Mouse (Mus musculus): ENCODE measurements around the gene Copb1.

DNA sequence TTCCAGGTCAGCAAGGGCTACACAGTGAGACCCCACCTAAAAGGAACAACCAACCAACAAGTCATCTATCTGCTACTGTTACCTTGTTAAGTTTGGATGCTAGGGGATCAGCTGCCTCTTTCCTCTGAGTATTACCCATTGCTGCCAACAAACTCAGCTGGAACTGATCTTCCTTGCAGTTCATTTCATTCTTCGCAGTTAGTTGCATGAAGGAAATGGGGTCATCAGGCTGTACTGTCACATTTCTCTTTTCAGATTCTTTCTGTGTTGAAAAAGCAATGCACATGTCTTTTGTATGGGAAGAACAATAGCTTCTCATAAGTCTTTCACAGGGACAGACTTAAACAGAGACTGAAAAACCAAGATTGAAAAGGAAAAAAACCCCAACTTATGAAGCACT is 28.0 kb downstream of the Copb1 start:
- TF ChIP-seq EP300 (IDR thresholded peaks at IDR 0.05; ENCODE audit: low read depth) (no peak), CTCF (IDR thresholded peaks at IDR 0.05; ENCODE audit: low read depth) (no peak)

All from liver, embryonic 14.5 days (tissue).